Mouse (Mus musculus): ENCODE results near the gene Sh2d6.

DNA sequence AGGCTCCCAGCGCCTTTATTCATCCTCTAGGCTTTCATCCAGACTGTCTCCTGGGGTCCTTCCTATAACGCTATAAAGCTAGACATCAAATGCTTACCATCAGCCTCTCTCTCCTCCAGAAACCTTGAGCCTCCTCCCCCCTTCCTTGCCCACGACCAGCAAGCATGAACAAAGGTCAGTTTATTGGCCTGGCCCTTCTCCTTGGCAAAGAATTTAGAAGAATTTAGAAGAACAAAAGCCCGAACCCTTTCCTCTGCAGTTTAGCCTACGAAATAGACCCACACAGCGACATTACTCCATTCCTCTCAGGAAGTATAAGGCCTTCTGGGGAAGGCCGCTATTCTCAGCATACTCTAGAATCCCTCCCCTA, 8.5 kb downstream of the Sh2d6 start:
- no peak for TF ChIP-seq GATA1 (IDR thresholded peaks at IDR 0.05; ENCODE audit: low read length)
- TF ChIP-seq TAL1 (IDR thresholded peaks at IDR 0.05; ENCODE audit: low read length), result no peak

All from erythroblast, embryonic 14.5 days (primary cell).